Mouse (Mus musculus) left cerebral cortex, postnatal 25 days (tissue): Measurements from ENCODE around the gene Mrps18b. TPM values are rescaled to one million over a fixed set of nuclear protein-coding genes. Genes with fewer than 3 reads are reported as not detected.

Source experiments
- DNase-seq, 2 experiments: peaks; one replicate each; pipeline ENCODE4 v3.0.0; 2022; ENCODE audit warnings: low spot score in 2 of 2, mixed read lengths in 1 of 2
- intact Hi-C: fragments of 180-260 bp; cut with DNase I; formaldehyde crosslinking; loops from one replicate; pipeline ENCODE4 v1.15.1; 2025
- total RNA-seq, 2 experiments: library from RNA; stranded (reverse); gene quantifications; 2 replicates each; pipeline ENCODE4 v1.2.3; 2021

Gene Mrps18b
- total RNA-seq, 2 experiments from 2014 or later, result 35.3 to 40.1 TPM

- intact Hi-C loops, result loop anchor here (5.0 kb wide), 1 partner anchor 83 kb away; the partner anchor contains the start of gene Tubb5
- DNase-seq, result no peak
These were observed 3.7 kb upstream of the Mrps18b start for GRCm38 (mm10) chr17:35919864-35920301.

GRCm38 (mm10) chr17:35919060-35919715 is 3.0 kb upstream of the Mrps18b start:
- peak; percentile 93 to 98 for DNase-seq
- intact Hi-C loops, result loop anchor here (5.0 kb wide), 1 partner anchor 82 kb away; the partner anchor contains the start of gene Tubb5

GRCm38 (mm10) chr17:35918276-35919059 is 2.3 kb upstream of the Mrps18b start:
- intact Hi-C loops, result loop anchor here (5.0 kb wide), 1 partner anchor 81 kb away; the partner anchor contains the start of gene Tubb5

GRCm38 (mm10) chr17:35917463-35918251 is 1.5 kb upstream of the Mrps18b start:
- peak; percentile 62 to 74 for DNase-seq
- intact Hi-C loops, result loop anchor here (5.0 kb wide), 1 partner anchor 80 kb away; the partner anchor contains the start of gene Tubb5

More at GRCm38 (mm10) chr17:35918276-35919059, 2.3 kb upstream of the Mrps18b start:
- DNase-seq, result peak in 1 of 2 experiments; percentile 69

GRCm38 (mm10) chr17:35917143-35917462 is 914 bp upstream of the Mrps18b start:
- intact Hi-C loops, result loop anchor here (5.0 kb wide), 1 partner anchor 80 kb away; the partner anchor contains the start of gene Tubb5

GRCm38 (mm10) chr17:35915538-35916296 is 472 bp downstream of the Mrps18b start:
- no peak for DNase-seq
- intact Hi-C loops, result loop anchor here (5.0 kb wide), 1 partner anchor 78 kb away; the partner anchor contains the start of gene Tubb5

More at GRCm38 (mm10) chr17:35917143-35917462, 914 bp upstream of the Mrps18b start:
- DNase-seq, result peak in 1 of 2 experiments; percentile 43

GRCm38 (mm10) chr17:35914975-35915374 is 1.2 kb downstream of the Mrps18b start:
- DNase-seq, result no peak
- intact Hi-C loops, result loop anchor here (5.0 kb wide), 1 partner anchor 78 kb away; the partner anchor contains the start of gene Tubb5

GRCm38 (mm10) chr17:35909919-35910369 is 6.2 kb downstream of the Mrps18b start, which contains the start of gene Atat1:
Gene Atat1, minus strand, starts transcription at chr17:35910075.
- intact Hi-C loops, result no loop called here
- peak; percentile 93 to 95 for DNase-seq

- intact Hi-C loops, result no loop called here
These were observed 6.8 kb downstream of the Mrps18b start for GRCm38 (mm10) chr17:35909186-35909918.

GRCm38 (mm10) chr17:35907609-35908008 is 8.6 kb downstream of the Mrps18b start:
- intact Hi-C loops, result no loop called here
- DNase-seq, result no peak

More at GRCm38 (mm10) chr17:35909186-35909918, 6.8 kb downstream of the Mrps18b start:
- no peak for DNase-seq

GRCm38 (mm10) chr17:35905587-35905986 is 10.6 kb downstream of the Mrps18b start:
- no peak for DNase-seq
- intact Hi-C loops, result no loop called here

GRCm38 (mm10) chr17:35903992-35904355 is 12.2 kb downstream of the Mrps18b start:
- intact Hi-C loops, result no loop called here

GRCm38 (mm10) chr17:35903343-35903991 is 12.7 kb downstream of the Mrps18b start:
- intact Hi-C loops, result no loop called here
- DNase-seq, result no peak

More at GRCm38 (mm10) chr17:35903992-35904355, 12.2 kb downstream of the Mrps18b start:
- no peak for DNase-seq

- DNase-seq, result no peak
- intact Hi-C loops, result no loop called here
These were observed 15.6 kb downstream of the Mrps18b start for GRCm38 (mm10) chr17:35900636-35901035.

GRCm38 (mm10) chr17:35897644-35898573 is 18.3 kb downstream of the Mrps18b start:
- intact Hi-C loops, result no loop called here
- no peak for DNase-seq
